Mouse (Mus musculus): ENCODE data around the gene Stau1.

GRCm38 (mm10) chr2:167037710-167038109 is 41.6 kb upstream of the Stau1 start:
- TF ChIP-seq GATA1 (IDR thresholded peaks at IDR 0.05; ENCODE audit: low read length) (no peak), TAL1 (IDR thresholded peaks at IDR 0.05; ENCODE audit: low read length) (no peak)

All from erythroblast, embryonic 14.5 days (primary cell).